Mouse (Mus musculus) embryonic fibroblast, embryonic 13.5 days (primary cell): ENCODE measurements around the gene Pafah2.

Source experiments
- CTCF ChIP-seq: IDR thresholded peaks from 2 replicates; pipeline ENCODE4 v1.5.1; 2011; ENCODE audit warnings: mild to moderate bottlenecking, control low read depth, low read length, moderate library complexity, borderline replicate concordance; ENCODE audit not compliant: insufficient read depth
- POLR2A ChIP-seq: IDR thresholded peaks from 2 replicates; pipeline ENCODE4 v1.6.1; 2011; ENCODE audit warnings: low read depth, mild to moderate bottlenecking, control low read depth, low read length, moderate library complexity

DNA sequence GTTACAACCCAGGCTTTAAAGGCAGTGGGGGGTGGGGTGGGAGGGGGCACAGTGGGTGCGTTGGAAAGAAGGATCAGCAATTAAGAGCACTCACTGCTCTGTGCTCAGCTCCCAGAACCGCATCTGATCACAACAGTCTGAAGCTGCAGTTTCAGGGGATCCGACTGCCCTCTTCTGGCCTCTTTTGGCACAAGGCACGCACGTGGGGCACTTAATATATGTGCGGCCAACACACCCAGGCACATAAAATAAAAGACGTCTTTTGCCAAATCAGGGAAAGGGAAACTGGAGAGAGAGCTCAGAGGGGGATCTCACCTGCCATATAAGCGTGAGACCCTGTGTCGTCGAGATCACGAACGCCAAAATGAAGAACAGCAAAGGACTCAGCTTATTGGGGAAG lies 3.1 kb upstream of the Pafah2 start:
- TF ChIP-seq CTCF (peak; percentile 12; the same call in 1 of the 2 replicates), POLR2A (no peak)
